Mouse (Mus musculus) T-cell, adult 2 months (primary cell): ENCODE data around the gene Gucy1a1.

Experiments
- DNase-seq: peaks from one replicate; pipeline ENCODE4 v3.0.0; 2022; ENCODE audit warnings: low spot score

Gene Gucy1a1

GRCm38 (mm10) chr3:82074201-82074851, 71.3 kb downstream of the Gucy1a1 start, which contains the start of gene Gucy1b1:
TSS of gene Gucy1b1 (minus strand) at chr3:82074689.
- DNase-seq, result peak; percentile 68

- peak; percentile 9 for DNase-seq
Measured at GRCm38 (mm10) chr3:82073741-82074181, 71.8 kb downstream of the Gucy1a1 start.

- DNase-seq, result no peak
Measured at GRCm38 (mm10) chr3:82067830-82068229, 77.8 kb downstream of the Gucy1a1 start.

GRCm38 (mm10) chr3:82061402-82062180, 84.0 kb downstream of the Gucy1a1 start:
- no peak for DNase-seq

GRCm38 (mm10) chr3:82057201-82057600, 88.4 kb downstream of the Gucy1a1 start:
- no peak for DNase-seq

GRCm38 (mm10) chr3:82054283-82054974, 91.2 kb downstream of the Gucy1a1 start:
- no peak for DNase-seq

GRCm38 (mm10) chr3:82052029-82052428, 93.6 kb downstream of the Gucy1a1 start:
- no peak for DNase-seq

- DNase-seq, result no peak
Measured at GRCm38 (mm10) chr3:82051468-82051867, 94.1 kb downstream of the Gucy1a1 start.

- DNase-seq, result no peak
Measured at GRCm38 (mm10) chr3:82048681-82049080, 96.9 kb downstream of the Gucy1a1 start.

- DNase-seq, result no peak
Measured at GRCm38 (mm10) chr3:82048078-82048477, 97.5 kb downstream of the Gucy1a1 start.

GRCm38 (mm10) chr3:82047100-82047753, 98.4 kb downstream of the Gucy1a1 start:
- peak; percentile 12 for DNase-seq

GRCm38 (mm10) chr3:82046087-82046486, 99.5 kb downstream of the Gucy1a1 start:
- no peak for DNase-seq

GRCm38 (mm10) chr3:82044902-82045301, 100.7 kb downstream of the Gucy1a1 start:
- DNase-seq, result no peak

GRCm38 (mm10) chr3:82043676-82044075, 101.9 kb downstream of the Gucy1a1 start:
- DNase-seq, result no peak
